Mouse (Mus musculus) E14TG2a.4 (cell line): Measurements from ENCODE around the gene Nt5c3.

Experiments used
- CTCF ChIP-seq: conservative IDR thresholded peaks from 2 replicates; pipeline ENCODE4 v1.5.1; 2014; ENCODE audit warnings: low read length
- NANOG ChIP-seq: IDR thresholded peaks from 2 replicates; pipeline ENCODE4 v1.6.1; 2014; ENCODE audit warnings: borderline replicate concordance, low read length, mixed read lengths
- POU5F1 ChIP-seq: IDR thresholded peaks from 2 replicates; pipeline ENCODE4 v1.6.1; 2014; ENCODE audit warnings: low read length, borderline replicate concordance

DNA sequence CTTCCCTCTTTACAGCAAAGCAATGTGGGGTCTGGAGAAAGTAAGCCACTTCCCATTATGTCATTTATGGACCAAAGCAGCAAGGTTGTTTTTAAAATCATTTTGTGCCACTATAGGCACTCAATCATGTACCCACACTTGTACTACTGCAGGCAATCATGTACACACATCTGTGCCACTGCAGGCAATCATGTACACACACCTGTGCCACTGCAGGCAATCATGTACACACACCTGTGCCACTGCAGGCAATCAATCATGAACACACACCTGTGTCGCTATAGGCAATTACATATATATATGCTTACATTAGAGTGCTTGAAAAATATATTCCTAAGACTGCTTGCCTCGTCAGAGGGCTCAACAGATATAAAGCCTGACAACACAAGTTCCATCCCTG is 18.8 kb downstream of the Nt5c3 start:
- no peak for TF ChIP-seq CTCF
- TF ChIP-seq POU5F1 = no peak
- no peak for TF ChIP-seq NANOG
